Mouse (Mus musculus) fat pad, adult 2 months (tissue): ENCODE results near the gene Hsd11b1.

Experiments
- DNase-seq: peaks from one replicate; pipeline ENCODE4 v3.0.0-alpha.2; 2011; ENCODE audit warnings: low read depth, low spot score; ENCODE audit errors: extremely low read depth

Hsd11b1 gene

DNA sequence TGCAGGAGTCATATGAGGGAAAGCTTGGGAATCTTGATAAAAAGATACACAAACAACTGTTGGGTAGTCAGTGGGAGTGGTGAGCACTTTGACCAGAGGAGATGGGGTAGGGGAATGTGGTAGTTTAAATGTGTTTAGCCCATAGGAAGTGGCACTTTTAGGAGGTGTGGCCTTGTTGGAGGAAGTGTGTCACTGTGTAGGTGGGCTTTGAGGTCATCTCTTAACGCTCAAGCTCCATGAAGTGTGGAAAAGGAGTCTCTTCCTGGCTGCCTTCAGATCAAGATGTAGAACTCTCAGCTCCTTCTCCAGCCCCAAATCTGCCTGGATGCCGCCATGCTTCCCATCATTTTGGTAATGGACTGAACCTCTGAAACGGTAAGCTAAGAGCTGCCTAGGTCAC is 56.4 kb downstream of the Hsd11b1 start, which contains the start of gene Lamb3:
TSS of gene Lamb3 (plus strand) at position 197 of the 400 bp plus-strand sequence.
- no peak for DNase-seq

DNA sequence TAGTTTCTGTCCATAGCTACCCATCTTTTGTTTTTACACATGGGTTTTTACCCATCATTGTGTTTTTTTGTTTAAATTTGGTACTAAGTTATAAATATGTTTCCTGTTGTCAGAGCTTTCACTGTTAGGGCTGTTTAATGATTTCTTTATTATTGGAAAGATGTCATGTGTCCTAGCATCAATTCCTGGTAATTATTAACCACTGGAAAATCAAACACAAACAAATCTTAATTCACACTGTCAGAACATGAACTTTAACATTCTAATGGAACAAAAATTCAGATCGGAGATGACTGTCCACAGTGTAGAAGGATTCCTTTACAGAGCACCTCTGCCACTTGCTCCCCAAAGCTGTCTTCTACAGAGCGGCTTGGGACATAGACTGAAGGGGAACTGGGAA is 58.4 kb downstream of the Hsd11b1 start:
- DNase-seq: no peak

DNA sequence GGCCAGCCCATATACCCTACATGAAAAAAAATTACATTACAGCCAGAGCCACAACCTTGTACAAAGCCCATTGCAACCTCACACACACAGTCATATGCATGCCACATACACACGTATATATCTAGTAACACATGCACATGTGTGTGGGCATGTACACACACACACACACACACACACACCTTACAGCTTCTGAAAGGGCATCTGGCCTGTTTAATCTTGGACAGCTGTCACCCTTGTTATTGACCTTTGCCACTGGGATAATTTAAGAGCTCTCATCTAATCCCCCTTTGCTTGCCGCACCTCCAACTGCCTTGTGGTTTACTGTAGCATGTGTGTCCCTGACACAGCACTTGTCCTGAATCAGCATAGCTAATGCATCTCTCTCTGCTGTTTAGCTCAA is 60.1 kb downstream of the Hsd11b1 start:
- DNase-seq: no peak

DNA sequence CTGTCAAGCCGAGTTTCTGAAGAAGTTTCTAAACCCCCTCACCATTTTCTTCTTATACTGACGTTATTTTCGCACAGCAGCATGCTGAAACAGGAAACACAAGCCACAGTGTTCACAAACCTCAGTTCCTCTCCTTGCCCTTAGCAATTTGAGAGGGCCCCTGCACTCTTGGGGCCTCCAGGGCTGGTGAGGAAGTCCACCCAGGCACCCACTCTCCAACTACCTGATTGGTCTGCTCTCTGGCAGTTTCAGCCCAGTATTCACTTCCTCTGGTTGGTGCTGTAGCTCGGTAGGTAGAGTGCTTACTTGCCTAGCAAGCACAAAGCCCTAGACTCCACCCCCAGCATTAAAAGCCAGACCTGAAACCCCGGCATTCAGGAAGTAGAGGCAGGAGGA is 62.5 kb downstream of the Hsd11b1 start, which contains the start of gene Traf3ip3:
TSS of gene Traf3ip3 (minus strand) at position 321 of the 396 bp plus-strand sequence.
- no peak for DNase-seq

DNA sequence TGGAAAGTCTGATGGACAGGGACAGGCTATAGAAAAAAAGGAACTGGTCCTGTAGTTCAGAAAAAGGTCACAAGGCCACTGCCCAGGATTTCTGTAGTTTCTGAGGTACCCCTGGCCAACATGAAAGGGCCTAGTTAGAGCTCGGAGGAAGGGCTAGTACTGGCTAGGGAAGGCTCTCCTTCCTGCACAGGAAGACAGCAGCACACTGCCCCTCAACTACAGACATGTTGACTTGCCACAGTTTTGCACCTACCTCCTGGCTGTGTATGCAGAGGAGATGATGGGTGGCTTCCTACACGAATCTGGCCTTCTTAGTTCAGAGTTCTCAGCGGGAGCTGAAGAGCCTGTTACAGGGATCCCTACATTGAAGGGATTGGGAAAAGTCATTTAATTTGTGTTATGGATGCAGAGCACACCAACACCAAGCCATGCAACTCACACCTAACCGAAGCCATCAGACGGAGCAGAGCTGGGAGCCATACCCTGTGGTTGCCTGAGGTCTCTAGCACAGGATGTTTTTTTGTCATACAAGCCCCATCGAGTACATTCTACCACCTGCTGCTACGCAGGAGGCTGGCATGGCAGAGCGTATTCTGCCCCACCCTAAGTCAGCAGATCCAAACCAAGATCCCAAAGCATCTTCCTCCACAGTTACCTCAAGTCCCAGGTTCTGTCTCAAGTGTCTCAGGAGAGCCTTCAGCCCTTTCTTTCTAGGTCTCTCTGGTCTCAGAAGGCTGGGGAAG is 63.1 kb downstream of the Hsd11b1 start:
- no peak for DNase-seq

DNA sequence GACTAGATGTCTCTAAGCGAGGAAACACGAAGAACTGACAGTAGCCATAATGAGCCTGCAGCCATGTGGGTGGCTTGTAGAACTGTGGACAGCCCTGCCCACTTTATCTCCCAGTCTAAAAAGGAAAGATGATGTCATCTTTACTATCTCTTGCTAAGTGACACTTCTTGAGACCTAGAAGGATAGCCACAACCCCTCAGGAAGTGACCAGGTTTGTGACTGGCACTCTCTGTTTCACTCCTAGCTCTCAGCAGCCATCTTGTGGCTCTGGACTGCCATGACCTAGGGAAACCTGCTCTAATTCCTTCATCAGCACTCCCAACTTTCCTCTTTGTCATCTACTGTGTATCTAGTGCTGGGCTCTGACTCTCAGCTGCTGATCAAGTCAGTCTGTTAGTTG is 65.6 kb downstream of the Hsd11b1 start:
- DNase-seq: no peak

DNA sequence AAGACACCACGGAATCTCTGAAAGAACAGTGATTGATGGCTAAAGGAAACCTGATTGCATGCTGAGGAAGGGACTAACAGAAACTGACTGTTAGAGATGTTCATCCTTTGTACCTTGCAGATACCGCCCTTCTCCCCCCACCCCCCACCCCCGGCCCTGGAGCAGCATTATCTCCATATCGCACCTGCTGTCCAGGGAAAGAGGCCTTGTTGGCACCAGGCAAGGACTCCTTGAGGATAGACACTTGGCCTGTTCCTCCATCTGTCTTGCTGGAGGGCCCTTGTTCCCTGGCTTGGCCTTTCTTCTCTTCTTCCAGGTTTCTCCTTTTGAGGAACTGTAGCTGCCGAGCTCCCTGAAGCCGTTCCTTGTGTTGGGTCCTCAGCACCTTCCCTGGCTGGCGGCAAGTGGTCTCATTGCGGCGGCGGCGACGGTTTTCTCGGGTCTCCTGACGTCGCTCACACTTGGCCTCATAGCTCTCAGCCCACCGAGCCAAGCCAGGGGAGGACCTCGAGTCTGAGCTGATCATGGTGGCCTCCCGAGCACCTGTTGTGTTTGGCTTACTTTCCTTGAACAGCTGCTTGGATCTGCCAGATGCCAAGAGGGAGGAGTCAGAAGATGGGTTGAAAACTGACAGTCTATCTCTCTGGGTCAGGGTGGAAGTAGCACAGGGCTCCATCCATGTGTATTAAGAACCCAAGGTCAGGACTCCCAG is 66.2 kb downstream of the Hsd11b1 start:
- DNase-seq: no peak

DNA sequence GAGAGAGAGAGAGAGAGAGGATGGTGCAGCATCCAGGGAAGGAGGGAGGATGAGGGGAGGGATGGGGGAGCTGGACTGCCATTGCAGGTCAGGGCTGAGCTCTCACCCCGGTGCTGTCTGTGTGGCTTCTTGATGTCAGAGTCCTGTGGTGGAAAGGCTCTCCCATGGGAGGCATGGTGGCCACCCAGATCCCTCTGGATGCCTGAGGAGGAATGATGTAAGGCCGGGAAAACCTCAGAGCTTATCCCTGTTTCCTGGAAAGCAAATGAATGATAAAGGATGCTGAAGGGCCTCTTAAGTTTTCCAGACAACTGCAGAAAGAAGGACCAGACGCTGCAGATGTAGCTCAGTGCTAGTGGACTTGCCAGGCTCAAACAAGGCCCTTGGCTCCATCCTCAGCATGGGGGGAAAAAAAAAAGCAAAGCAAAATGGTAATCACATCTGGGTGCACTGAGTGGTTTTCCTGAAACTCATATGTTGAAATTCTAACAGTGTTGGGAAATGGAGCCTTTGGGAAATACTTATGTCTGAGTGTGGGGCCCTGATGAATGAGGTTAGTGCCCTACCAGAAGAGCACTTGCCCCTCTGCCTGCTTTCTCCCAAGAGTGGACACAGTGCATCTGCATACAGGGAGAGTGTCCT is 68.6 kb downstream of the Hsd11b1 start:
- no peak for DNase-seq

DNA sequence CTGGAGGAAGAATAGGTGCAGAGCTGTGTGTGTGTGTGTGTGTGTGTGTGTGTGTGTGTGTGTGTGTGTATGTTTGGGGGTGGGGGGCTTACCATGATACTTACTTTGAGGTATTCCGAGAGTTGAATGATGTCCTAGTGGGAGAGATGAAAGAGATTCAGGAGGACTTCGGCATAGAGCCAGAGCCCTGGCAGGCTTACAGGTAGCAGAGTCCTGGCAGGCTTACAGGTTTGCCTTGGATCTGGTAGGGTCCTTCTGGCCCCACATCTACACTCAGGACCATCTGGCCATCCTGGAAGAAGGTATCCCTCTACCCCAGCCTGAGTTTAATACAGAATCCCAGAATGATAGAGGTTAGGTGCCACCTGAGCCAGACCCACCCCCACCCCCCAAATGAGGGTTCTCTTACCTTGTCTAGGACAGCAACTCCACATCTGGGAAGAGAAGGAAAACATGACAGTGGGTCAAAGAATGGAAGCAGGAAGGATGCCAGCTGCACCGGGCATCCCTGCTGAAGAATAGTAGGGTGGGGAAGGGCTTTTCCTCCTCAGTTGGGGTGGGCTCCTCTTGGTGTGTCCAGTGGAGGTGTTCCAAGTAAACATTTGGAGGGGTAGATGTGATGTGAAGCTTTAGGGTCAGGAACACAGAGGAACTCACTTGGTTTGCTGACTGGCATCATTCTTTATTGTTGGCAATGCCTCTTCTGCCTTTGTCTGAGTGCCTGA is 69.3 kb downstream of the Hsd11b1 start:
- no peak for DNase-seq

DNA sequence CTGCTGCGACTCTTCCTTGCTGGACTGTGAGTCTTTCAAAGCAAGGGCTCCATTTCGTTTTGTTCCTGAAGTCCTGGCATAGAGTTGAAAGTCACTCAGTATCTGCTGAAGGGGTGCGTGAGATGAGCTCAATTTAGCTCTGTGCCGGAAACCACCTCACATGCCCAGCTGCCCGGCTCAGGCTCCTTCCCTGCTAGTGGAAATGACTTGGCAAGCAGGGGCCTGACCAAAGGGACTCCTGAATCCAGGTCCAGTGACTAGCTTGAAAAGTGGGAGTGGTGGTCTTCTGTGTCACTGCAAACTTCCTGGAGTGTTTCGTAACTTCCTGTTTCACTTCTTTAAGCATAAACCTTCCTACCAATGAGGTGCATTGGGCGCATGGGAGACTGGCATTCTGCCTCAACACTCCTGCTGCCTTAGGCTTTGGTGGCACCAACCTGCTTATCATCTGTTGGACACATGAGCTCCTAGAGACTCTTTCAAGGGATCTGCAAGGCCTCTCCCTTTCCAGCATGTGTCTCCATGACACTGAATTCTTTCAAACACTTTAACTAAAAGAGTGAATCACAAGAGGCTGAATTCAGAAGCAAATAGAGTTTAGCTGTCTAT is 72.1 kb downstream of the Hsd11b1 start:
- no peak for DNase-seq

DNA sequence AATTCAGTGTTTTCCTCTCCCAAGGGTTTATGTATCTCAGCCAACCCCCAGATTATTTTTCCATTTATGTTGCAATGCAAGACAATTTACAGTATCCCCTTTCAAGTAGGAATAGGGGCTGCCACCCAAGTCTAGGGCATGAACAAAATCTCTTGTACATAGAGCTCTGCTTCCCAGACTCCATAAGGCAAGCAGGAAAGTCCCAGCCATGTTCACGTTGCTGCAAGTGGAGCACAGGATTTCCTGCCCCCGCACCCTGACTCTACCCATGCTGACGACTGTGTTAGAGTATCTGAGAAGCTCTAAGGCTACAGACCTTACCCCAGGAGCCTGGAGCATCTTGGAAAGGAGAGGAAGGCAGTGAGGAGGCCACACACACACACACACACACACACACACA is 74.1 kb downstream of the Hsd11b1 start:
- no peak for DNase-seq

DNA sequence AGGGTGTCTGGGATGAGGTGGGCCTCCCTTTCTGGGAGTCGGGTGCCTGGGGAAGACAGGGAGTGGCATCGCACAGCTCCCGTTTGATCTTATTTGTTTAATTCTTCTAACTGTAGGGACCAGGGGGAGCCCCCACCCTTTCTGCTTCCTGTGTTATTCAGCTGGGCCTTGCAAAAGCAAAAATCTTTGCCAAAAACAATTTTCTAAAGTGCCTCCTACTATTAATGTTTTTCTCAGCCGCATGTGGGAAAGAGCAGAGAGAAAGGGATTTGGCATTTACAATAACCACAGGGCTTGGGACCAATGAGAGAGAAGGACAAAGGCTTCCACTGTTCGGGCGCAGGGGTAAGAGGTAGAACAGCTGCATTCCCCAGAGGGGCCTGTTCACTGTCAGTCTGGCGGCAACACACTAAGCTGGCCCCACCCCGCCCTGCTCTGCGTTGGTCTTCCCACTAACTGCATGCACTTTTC is 74.7 kb downstream of the Hsd11b1 start:
- DNase-seq: no peak

DNA sequence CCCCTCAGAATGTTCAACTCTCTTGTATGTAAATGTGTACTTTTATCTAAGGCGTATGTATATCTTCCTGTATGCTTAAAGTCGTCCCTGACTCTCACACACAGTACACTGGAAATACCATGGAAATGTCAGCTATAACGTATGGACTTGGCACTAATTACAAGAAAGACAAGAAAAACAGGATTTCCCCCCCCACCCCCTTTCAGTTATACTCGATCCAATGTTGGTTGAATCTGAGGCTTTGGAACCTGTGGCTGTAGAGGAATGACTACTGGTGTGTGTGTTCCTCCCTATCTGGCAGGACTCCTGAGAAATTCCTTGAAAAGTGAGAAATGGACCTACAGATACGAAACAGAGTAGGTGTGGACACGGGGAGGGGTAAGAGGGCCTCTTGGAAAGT is 75.6 kb downstream of the Hsd11b1 start:
- DNase-seq: no peak

DNA sequence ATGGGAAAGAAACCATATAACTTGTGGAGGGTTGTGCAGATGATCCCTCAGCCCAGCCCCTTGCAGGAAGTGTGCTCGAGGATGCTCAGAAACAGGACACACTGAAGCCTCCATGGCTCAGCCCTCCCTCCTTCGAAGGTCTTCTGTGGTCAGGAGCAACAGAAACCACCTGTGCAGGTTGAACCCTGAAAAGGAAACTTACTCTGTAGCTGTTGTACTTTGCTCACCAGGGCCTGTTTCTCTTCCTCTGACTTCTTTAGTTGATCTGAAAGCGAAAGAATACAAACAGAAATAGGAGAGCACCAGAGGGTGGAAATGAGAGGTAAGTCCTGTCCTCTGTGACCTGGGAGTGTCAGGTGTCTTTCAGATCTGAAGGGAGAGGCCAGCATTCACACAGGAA is 82.8 kb downstream of the Hsd11b1 start:
- DNase-seq: no peak

DNA sequence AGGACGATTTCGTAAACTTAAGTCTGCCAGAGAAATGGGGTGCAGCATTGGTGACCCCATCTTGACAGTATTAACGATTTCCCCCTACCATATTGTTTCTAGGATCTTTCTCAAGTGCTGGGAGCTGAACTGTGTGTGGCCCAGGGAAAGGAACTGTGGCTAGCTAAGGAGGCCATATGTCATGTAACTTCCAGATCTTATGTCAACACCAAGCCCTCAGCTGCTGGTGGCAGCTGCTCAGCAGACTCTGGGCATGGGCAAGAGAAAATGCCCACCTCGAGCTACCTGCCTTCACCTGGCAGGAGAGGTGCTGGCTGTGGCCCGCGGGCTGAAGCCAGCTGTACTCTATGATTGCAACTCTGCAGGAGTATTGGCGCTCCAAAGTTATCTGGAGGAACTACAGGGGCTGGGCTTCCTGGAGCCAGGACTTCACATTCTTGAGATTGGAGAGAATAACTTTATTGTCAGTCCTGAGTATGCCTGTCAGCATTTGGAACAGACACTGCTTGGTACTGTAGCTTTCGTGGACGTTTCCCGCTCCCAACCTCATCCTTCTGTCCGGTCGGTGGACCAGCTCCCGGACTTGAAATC is 89.6 kb downstream of the Hsd11b1 start:
- DNase-seq: no peak

DNA sequence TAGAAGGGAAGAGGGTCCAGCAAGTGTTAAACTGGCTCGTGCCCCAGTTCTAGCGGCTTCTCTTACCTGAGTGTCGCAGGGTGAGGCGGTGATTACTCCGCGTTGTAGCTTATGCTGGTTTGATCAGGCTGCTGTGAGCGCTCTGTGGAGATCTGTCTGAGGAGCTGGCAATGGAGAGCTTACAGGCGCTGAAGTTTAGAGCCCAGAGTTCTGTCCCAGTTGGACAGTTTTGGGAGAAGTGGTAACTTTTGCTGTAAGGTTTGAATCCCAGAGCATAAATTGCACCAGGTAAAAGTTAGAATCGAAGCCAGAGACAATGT is 90.1 kb downstream of the Hsd11b1 start:
- no peak for DNase-seq

DNA sequence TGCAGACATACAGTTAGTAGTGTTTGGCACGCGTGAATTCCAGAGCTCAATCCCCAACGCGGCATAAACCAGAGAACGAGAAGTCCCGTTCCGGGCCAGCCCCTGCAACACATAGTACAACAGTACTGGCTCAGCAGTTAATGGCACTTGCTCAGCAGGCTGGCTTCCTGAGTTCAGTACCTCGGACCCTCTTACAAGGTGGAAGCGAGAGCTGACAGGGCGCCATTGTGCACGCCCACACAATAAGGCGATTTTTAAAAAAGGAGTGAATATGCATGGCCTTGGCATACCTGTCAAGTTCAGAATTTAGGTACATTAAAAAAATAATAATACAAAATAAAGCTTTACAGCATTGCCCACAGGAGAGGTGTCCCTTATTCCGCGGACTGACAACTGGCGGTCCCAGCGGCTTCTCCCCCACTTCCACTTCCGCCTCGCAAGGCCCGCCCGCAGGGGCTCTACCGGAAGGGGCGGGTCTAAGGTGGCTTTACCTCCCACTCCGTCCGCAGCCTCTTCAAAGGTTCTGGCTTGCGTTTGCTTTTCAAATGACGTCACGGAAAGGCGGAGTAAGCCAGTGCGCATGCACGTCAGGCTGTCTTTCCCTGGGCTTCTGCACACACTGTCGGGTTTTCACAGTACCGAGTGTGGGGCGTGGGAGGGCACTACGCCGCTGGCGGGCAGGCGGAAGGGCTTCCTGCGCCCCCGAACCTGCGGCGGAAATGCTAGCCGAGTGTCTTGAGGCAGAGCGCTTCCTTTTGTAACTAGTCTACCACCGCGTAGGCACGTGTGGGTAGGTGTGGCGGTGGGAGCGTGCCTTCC is 90.7 kb downstream of the Hsd11b1 start:
- peak; percentile 87 for DNase-seq
